Mouse (Mus musculus) liver, embryonic 11.5 days (tissue): ENCODE data around the gene Elfn2. TPM values are rescaled to one million over a fixed set of nuclear protein-coding genes. Genes with fewer than 3 reads are reported as not detected.

Experiments used
- ATAC-seq: fragments of 200-750 bp; cut with Nextera tagmentation; replicated peaks from 2 replicates; pipeline ENCODE4 v1.8.0; 2017; ENCODE audit warnings: moderate number of reproducible peaks, mild to moderate bottlenecking, moderate TSS enrichment, moderate library complexity; ENCODE audit not compliant: low FRiP score
- DNase-seq: peaks from one replicate; pipeline ENCODE4 v3.0.0-alpha.2; 2017; ENCODE audit warnings: low spot score
- H3K27ac ChIP-seq: fragments of 300-500 bp; sonication (generic); 2 replicates; pipeline ENCODE4 v1.5.1; 2014; ENCODE audit warnings: mild to moderate bottlenecking, low read depth, low read length, control low read depth
- H3K27me3 ChIP-seq: fragments of 300-500 bp; sonication (generic); replicated peaks from 2 replicates; pipeline ENCODE4 v1.6.1; 2014; ENCODE audit warnings: low read length, mixed read lengths; ENCODE audit not compliant: control insufficient read depth, insufficient read depth
- H3K36me3 ChIP-seq: fragments of 300-500 bp; sonication (generic); 2 replicates; pipeline ENCODE4 v1.6.1; 2014; ENCODE audit warnings: mild to moderate bottlenecking, low read length, moderate library complexity, mixed read lengths; ENCODE audit not compliant: control insufficient read depth, insufficient read depth
- H3K4me1 ChIP-seq: fragments of 300-500 bp; sonication (generic); replicated peaks from 2 replicates; pipeline ENCODE4 v1.6.1; 2014; ENCODE audit warnings: low read length, mixed read lengths; ENCODE audit not compliant: control insufficient read depth, insufficient read depth
- H3K4me2 ChIP-seq: fragments of 300-500 bp; sonication (generic); 2 replicates; pipeline ENCODE4 v1.6.1; 2014; ENCODE audit warnings: mild to moderate bottlenecking, control low read depth, moderate library complexity
- H3K4me3 ChIP-seq: fragments of 300-500 bp; sonication (generic); 2 replicates; pipeline ENCODE4 v1.5.1; 2014; ENCODE audit warnings: low read depth, low read length, control low read depth
- H3K9ac ChIP-seq: fragments of 300-500 bp; sonication (generic); 2 replicates; pipeline ENCODE4 v1.6.1; 2014; ENCODE audit warnings: low read depth, low read length, control low read depth
- H3K9me3 ChIP-seq: fragments of 300-500 bp; sonication (generic); 2 replicates; pipeline ENCODE4 v1.6.1; 2016; ENCODE audit warnings: low read length, inconsistent platforms, mixed read lengths; ENCODE audit not compliant: control insufficient read depth
- WGBS: fragments of 180-500 bp; shearing (Covaris S2); extraction: QIAGEN DNeasy Blood & Tissue Kit; methylation state at CpG from one replicate; pipeline ENCODE4 v1.1.7; 2014; 5-methylcytosine and 5-hydroxymethylcytosine counted together
- polyA plus RNA-seq: library from polyadenylated mRNA; unstranded; fragments of >200 nt; fragmentation: Nextera tagmentation; extraction: Ambion mirVana; gene quantifications from 2 replicates; pipeline ENCODE4 v1.2.1, GENCODE M21; 2014

Elfn2 gene
- polyA plus RNA-seq, 1 experiment from 2014 or later = not detected

- Histone ChIP-seq H3K4me1 (no peaks in the 10 kb centered on the region), H3K9me3 (no peaks in the 10 kb centered on the region), H3K4me3 (no peak overlapping the region), H3K9ac (no peak overlapping the region), H3K27me3 (no peaks in the 10 kb centered on the region), H3K27ac (no peak overlapping the region), H3K4me2 (no peak overlapping the region), H3K36me3 (no peaks in the 10 kb centered on the region)
- DNase-seq (no peak), ATAC-seq (no peak)
Measured at GRCm38 (mm10) chr15:78752991-78753390, 34.4 kb upstream of the Elfn2 start.

DNA sequence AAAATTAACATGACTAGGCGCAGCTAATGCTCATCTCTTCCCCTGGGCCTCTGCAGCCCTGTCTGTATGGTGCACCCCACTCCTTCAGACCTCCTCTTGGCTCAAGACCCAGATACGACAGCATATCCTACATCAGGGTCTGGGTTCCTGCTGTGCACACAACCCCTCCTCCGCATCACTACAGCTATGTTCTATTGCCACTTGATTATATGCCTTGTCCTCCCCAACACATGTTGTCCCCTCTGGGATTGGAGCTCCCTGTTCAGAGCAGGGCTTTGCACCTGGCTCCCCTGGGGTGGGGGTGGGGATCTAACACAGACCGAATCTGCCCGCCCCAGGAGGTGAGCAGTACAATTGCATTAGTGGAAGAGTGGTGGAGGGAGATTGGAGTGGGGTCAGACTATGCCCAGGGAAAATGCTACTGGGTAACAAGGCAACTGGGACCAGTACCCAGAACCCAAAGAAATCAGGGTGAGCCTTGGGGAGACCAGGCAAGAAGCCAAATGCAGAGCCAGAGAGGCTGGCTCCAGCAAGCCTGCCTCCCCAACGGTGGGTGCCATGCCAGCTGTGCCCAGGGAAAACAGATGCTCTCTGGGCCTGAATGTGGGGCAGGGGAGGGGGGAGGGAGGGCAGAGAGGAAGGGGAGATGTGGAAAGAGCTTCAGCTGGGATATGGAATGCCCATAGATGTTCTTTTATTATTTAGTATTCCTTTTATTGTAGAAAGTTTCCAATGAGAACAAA, 32.2 kb upstream of the Elfn2 start:
- H3K4me1 ChIP-seq = no peaks in the 10 kb centered on the region
- no peak overlapping the region for H3K9ac ChIP-seq
- H3K9me3 ChIP-seq = no peaks in the 10 kb centered on the region
- H3K4me3 ChIP-seq = no peak overlapping the region
- no peaks in the 10 kb centered on the region for H3K36me3 ChIP-seq
- no peak for DNase-seq
- H3K4me2 ChIP-seq = no peak overlapping the region
- no peak for ATAC-seq
- 70% methylated on average over 6 of the region's 6 CpGs for WGBS
- H3K27me3 ChIP-seq = no peaks in the 10 kb centered on the region
- no peak overlapping the region for H3K27ac ChIP-seq

- H3K36me3 ChIP-seq = no peaks in the 10 kb centered on the region
- H3K27ac ChIP-seq = no peak overlapping the region
- H3K4me2 ChIP-seq = no peak overlapping the region
- DNase-seq = no peak
- no peak for ATAC-seq
- no peak overlapping the region for H3K4me3 ChIP-seq
- H3K9ac ChIP-seq = no peak overlapping the region
- no peaks in the 10 kb centered on the region for H3K4me1 ChIP-seq
- 61% methylated on average over 5 of the region's 5 CpGs for WGBS
- H3K9me3 ChIP-seq = no peaks in the 10 kb centered on the region
- H3K27me3 ChIP-seq = no peaks in the 10 kb centered on the region
Measured at GRCm38 (mm10) chr15:78749855-78750254, 31.3 kb upstream of the Elfn2 start.

GRCm38 (mm10) chr15:78744206-78744605, 25.6 kb upstream of the Elfn2 start:
- H3K27ac ChIP-seq = no peak overlapping the region
- ATAC-seq = no peak
- no peaks in the 10 kb centered on the region for H3K9me3 ChIP-seq
- H3K36me3 ChIP-seq = no peaks in the 10 kb centered on the region
- H3K9ac ChIP-seq = no peak overlapping the region
- H3K4me3 ChIP-seq = no peak overlapping the region
- DNase-seq = peak; percentile 64
- no peak overlapping the region for H3K4me2 ChIP-seq
- no peaks in the 10 kb centered on the region for H3K4me1 ChIP-seq
- H3K27me3 ChIP-seq = no peaks in the 10 kb centered on the region
- 6% methylated on average over 5 of the region's 5 CpGs for WGBS

DNA sequence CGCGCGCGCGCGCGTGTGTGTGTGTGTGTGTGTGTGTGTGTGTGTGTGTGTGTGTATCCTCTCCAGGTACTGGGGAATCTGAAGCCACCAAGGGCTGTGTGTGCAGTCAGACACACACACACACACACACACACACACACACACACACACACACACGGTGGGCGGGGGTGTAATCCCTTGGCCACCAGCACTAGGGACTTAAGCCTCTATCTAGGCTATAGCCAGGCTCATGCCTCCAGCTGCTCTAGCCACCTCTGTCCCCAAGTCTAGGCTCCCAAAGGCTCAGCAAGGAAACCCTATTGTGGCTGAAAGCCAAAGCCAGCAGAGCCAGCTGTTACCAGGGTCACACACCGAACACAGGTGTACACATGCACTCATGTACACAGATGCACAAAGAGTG, 24.3 kb upstream of the Elfn2 start:
- Histone ChIP-seq H3K27ac (no peak overlapping the region), H3K4me2 (no peak overlapping the region), H3K36me3 (no peaks in the 10 kb centered on the region), H3K4me1 (no peaks in the 10 kb centered on the region), H3K9me3 (no peaks in the 10 kb centered on the region), H3K4me3 (no peak overlapping the region), H3K27me3 (no peaks in the 10 kb centered on the region), H3K9ac (no peak overlapping the region)
- ATAC-seq (no peak), DNase-seq (no peak)
- 75% methylated on average over 10 of the region's 10 CpGs for WGBS

DNA sequence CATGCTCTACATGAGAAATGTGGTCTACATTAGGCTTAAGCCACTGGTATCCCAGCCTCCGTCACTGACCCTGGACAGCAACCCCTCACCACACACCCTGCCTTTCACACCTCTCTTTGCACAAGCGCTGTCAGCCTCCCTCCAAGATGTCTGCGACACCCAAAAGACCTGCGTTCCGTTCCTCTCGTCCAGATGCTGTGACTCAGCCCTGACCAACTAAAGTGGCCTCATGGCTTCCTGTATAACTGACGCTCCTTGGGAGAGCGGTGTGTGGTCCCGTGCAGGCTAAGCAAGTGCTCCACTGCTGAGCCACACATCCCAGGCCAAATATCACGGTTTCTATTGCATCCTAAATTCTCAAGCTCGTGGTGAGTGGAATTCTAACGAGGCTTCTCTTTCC, 22.1 kb upstream of the Elfn2 start:
- H3K4me2 ChIP-seq = no peak overlapping the region
- ATAC-seq (no peak), DNase-seq (no peak)
- H3K27ac ChIP-seq = no peak overlapping the region
- H3K36me3 ChIP-seq = no peaks in the 10 kb centered on the region
- peaks cover 15% of the 10 kb centered on the region for H3K27me3 ChIP-seq
- WGBS = 52% methylated on average over 12 of the region's 12 CpGs
- H3K9me3 ChIP-seq = no peaks in the 10 kb centered on the region
- H3K4me3 ChIP-seq = no peak overlapping the region
- H3K4me1 ChIP-seq = no peaks in the 10 kb centered on the region
- no peak overlapping the region for H3K9ac ChIP-seq

GRCm38 (mm10) chr15:78737146-78737545, 18.6 kb upstream of the Elfn2 start:
- DNase-seq (no peak), ATAC-seq (no peak)
- H3K9me3 ChIP-seq = no peaks in the 10 kb centered on the region
- no peak overlapping the region for H3K4me3 ChIP-seq
- no peak overlapping the region for H3K9ac ChIP-seq
- no peak overlapping the region for H3K4me2 ChIP-seq
- no peaks in the 10 kb centered on the region for H3K4me1 ChIP-seq
- WGBS = 45% methylated on average over 6 of the region's 6 CpGs
- H3K27ac ChIP-seq = no peak overlapping the region
- peaks cover 16% of the 10 kb centered on the region for H3K27me3 ChIP-seq
- H3K36me3 ChIP-seq = no peaks in the 10 kb centered on the region

DNA sequence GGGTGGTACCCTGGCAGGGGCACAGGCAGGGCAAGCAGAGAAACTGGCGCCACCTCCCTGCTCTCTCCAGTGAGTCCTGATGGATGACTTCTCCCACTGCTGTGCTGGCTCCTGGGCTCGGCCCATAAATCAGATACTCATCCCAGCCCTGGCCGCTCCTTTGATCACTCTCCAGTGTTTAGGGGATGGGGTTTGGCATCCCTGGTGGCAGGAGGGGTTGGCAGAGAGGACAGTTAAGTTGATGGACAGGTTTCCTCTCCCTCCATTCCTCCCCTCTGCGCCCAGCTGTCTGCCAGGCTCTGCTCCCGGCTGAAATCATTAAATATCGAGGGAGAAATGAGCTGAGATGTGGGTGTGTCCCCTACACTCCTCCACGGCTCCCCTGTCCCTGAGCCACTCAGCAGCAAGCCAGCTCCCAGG, 18.1 kb upstream of the Elfn2 start:
- WGBS = 53% methylated on average over 7 of the region's 7 CpGs
- ATAC-seq (no peak), DNase-seq (no peak)
- Histone ChIP-seq H3K27me3 (peaks cover 16% of the 10 kb centered on the region), H3K27ac (no peak overlapping the region), H3K4me2 (no peak overlapping the region), H3K9ac (no peak overlapping the region), H3K4me3 (no peak overlapping the region), H3K4me1 (no peaks in the 10 kb centered on the region), H3K9me3 (no peaks in the 10 kb centered on the region), H3K36me3 (no peaks in the 10 kb centered on the region)

- Histone ChIP-seq H3K4me1 (no peaks in the 10 kb centered on the region), H3K4me3 (no peak overlapping the region), H3K27ac (no peak overlapping the region), H3K4me2 (no peak overlapping the region), H3K36me3 (no peaks in the 10 kb centered on the region), H3K27me3 (peaks cover 16% of the 10 kb centered on the region), H3K9ac (no peak overlapping the region), H3K9me3 (no peaks in the 10 kb centered on the region)
- WGBS = 55% methylated on average over 3 of the region's 3 CpGs
- DNase-seq (no peak), ATAC-seq (no peak)
Measured at GRCm38 (mm10) chr15:78736181-78736579, 17.6 kb upstream of the Elfn2 start.
